Mouse (Mus musculus) bone marrow, adult 2 months (tissue): Measurements from ENCODE around the gene Naa80. TPM values are rescaled to one million over a fixed set of nuclear protein-coding genes. Genes with fewer than 3 reads are reported as not detected.

Experiments used
- H3K27ac ChIP-seq: fragments of 200-500 bp; 2 replicates; pipeline ENCODE4 v1.5.1; 2012; ENCODE audit warnings: low read depth, mild to moderate bottlenecking, control low read depth, inconsistent platforms, low read length; ENCODE audit not compliant: control insufficient read depth, poor library complexity, insufficient read depth
- H3K4me1 ChIP-seq: fragments of 200-500 bp; 2 replicates; pipeline ENCODE4 v1.6.1; 2011; ENCODE audit warnings: low read length; ENCODE audit not compliant: control insufficient read depth, insufficient read depth
- H3K4me3 ChIP-seq: fragments of 200-500 bp; replicated peaks from 2 replicates; pipeline ENCODE3; 2011; ENCODE audit warnings: mild to moderate bottlenecking, low read depth, low read length, control low read depth; ENCODE audit not compliant: control insufficient read depth
- CTCF ChIP-seq: fragments of 200-500 bp; IDR thresholded peaks from 2 replicates; pipeline ENCODE4 v1.5.1; 2011; ENCODE audit warnings: low read length, control low read depth; ENCODE audit not compliant: control insufficient read depth, insufficient read depth
- POLR2A ChIP-seq: fragments of 200-500 bp; IDR thresholded peaks from 2 replicates; pipeline ENCODE4 v1.6.1; 2011; ENCODE audit warnings: low read depth, mild to moderate bottlenecking, control low read depth, low read length, borderline replicate concordance; ENCODE audit not compliant: control insufficient read depth
- WGBS: fragments of 180-500 bp; shearing (Covaris S2); methylation state at CpG from one replicate; pipeline ENCODE4 v1.1.7; 2018; 5-methylcytosine and 5-hydroxymethylcytosine counted together
- polyA plus RNA-seq: library from polyadenylated mRNA; stranded (reverse); fragments of >200 nt; gene quantifications from 2 replicates; pipeline ENCODE4 v1.2.4, GENCODE M21; 2011; ENCODE audit warnings: low replicate concordance; ENCODE audit not compliant: missing spikeins, insufficient read depth, insufficient read length

Naa80 gene
- polyA plus RNA-seq, 1 experiment = 34.9 TPM

DNA sequence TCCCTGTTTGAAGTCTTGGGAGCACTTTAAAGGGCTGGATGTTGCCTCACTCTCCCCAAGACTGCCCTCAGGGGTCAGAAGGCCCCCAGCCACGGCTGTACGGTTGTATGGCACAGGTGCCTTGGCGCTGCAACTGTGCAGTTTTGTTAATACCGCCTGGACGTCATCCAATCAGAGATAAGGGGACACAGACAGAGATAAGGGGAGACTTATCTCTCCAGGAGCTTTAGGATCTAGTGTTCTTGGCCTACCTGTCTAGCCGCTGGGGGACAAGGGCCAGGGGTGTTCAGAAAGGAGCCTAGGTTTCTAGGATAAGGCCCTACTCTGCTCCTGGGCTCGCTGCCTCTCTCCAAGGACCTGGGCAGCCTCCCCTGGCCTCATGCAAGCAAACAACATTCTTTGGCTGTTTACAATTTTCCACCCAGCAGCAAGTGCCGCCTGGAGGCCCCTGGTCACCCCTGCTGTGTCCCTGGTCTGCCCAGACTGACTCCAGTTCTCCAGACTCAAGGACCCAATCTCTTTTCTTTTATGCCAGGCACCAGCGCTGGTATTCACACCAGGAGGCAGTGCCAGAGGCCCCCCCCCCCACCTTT lies 29.1 kb downstream of the Naa80 start:
- 65% methylated on average over 9 of the region's 9 CpGs for WGBS
- TF ChIP-seq POLR2A (no peak), CTCF (no peak)
- Histone ChIP-seq H3K4me1 (peaks cover 4% of the 10 kb centered on the region), H3K27ac (no peak overlapping the region), H3K4me3 (no peak overlapping the region)

- no peak within 1 kb of the TSS for H3K27ac ChIP-seq
- TF ChIP-seq CTCF = no peak
- TF ChIP-seq POLR2A = no peak
- no peak within 1 kb of the TSS for H3K4me3 ChIP-seq
- peaks cover 4% of the 10 kb centered on the region for H3K4me1 ChIP-seq
- WGBS = 61% methylated on average over 12 of the region's 12 CpGs
Observed at GRCm38 (mm10) chr9:107608741-107609432, 30.2 kb downstream of the Naa80 start, which contains the start of gene Sema3b. Sema3b (minus strand) TSS chr9:107609229.

- H3K27ac ChIP-seq = no peak overlapping the region
- 86% methylated on average over 4 of the region's 4 CpGs for WGBS
- TF ChIP-seq CTCF (no peak), POLR2A (no peak)
- H3K4me1 ChIP-seq = peaks cover 4% of the 10 kb centered on the region
- no peak overlapping the region for H3K4me3 ChIP-seq
Observed at GRCm38 (mm10) chr9:107609433-107609830, 30.7 kb downstream of the Naa80 start.

DNA sequence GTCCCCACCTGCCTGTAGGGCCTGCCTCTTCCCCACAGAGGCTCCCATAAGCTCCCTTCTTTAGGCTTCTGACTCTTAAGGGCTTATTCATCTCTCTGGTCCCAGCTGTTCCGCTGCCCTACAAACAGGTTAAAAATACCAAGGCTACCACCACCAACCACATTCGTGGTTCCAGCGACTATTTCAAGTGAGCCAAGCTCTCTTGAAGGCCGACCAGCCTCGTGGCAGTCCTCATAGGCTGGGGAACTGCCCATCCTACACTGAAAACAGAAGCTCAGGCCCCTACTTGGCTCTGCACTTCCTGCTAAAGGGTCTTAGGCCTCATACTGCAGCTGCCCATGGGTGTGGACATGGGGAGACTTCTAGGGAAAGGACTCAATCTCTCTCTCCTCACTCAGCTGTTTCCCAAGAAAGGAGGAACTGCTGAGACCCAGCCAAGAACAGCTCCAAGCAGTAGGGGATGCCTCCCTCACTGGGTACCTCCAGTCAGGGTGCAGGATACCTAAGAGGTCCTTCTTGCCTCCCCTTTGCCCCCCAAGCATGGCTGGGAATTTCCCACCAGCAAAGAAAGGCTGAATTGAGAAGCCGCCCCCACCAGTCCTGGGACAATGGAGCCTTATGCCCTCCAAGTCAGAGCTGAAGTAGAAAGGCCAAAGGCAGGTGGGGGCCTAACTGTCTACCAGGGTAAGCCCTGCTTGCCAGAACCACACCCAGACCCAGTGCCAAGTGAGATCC lies 32.9 kb downstream of the Naa80 start:
- peaks cover 4% of the 10 kb centered on the region for H3K4me1 ChIP-seq
- H3K4me3 ChIP-seq = no peak overlapping the region
- TF ChIP-seq POLR2A = no peak
- no peak for TF ChIP-seq CTCF
- peak overlapping the region; percentile 10; the same call in 1 of the 2 replicates for H3K27ac ChIP-seq
- 29% methylated on average over 6 of the region's 6 CpGs for WGBS

DNA sequence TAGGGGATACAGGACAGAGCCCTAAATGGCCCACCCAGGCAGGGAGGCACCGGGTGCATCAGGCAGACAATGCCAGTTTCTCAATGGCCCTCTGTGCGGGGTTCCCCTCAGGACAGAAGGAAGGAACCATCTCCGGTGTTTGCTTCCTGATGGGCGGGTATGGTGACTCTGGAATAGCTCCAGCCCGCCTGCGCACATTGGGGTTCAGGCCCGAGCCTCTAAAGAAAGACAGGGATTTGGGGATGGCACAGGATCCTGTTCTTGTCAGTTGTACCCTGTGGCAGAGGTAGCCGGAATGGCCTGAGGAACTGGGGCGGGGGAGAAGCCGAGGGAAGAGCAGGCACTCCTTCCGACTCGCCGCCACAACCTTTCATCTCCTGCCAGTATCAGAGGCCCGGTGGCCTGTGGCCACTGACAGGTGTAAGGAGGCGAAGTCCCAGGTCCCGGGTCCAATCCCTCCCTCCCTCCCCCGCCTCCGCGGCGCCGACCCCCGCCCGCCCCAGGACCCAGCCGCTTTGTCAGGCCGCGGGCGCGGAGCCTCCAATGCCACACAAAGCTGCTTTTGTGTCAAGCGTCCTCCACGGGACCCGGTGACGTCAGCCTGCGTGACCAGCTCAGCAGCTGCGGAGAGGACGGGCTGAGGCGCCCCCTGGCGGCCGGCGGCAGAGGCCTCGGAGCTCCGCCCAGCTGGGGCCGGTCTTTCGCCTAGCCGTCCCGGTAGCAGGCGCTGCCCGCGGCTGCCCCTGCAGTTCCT lies 33.7 kb downstream of the Naa80 start:
- Histone ChIP-seq H3K4me1 (peaks cover 4% of the 10 kb centered on the region), H3K27ac (peak overlapping the region; percentile 64), H3K4me3 (peak overlapping the region; percentile 37)
- TF ChIP-seq CTCF = peak; percentile 91
- peak; percentile 76; the same call in 1 of the 2 replicates for TF ChIP-seq POLR2A
- under 1% methylated on average over 44 of the region's 48 CpGs for WGBS

DNA sequence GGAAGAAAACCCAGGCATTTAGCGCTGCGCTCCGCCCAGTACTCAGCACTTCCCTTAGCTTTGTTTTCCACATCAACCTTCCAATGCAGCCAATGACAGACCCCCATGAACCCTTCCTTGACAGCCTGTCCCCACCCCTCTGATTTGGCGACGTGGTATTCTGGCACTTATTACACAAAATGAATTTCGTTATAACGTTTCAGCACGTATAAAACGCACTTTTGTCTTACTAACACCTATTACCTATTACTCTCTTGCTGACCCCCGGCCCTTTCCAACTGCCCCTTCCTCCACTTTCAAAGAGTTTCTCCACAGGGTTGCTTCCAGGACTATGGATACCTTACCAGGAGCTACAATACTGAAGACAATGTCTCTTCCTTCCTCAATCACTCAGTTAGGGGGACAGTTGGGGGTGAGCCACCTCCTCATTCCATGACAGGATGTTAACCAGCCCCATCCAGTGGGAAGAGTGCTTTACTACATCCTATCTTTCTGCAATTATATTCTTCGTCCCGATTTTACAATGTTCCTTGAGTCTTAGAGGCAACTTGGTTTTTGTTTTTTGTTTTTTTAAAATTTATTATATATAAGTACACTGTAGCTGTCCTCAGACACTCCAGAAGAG lies 34.4 kb downstream of the Naa80 start:
- Histone ChIP-seq H3K4me1 (peaks cover 4% of the 10 kb centered on the region), H3K27ac (peak overlapping the region; percentile 35), H3K4me3 (peak overlapping the region; percentile 43)
- no peak for TF ChIP-seq POLR2A
- WGBS = 8% methylated on average over 12 of the region's 12 CpGs

DNA sequence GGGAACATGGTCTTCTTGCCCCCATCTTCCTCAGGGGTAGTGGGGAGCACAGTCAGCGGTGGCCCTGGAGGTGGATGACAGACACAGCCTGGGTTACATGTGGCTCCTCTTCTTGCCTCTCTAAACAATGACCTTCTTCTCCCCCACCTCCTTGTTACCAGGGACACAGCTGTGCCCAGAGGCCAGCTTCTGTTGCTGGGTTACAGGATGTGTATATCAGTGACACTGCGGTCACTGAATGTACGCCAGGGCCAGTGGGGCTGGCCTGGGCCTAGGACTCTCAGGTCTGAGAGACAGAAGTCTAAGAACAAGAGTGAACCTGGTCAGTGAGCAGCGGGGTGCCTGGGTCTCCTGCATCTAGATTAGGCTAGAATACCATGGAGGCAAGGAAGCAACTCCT lies 36.3 kb downstream of the Naa80 start:
- WGBS = 89% methylated on average over 4 of the region's 4 CpGs
- Histone ChIP-seq H3K27ac (no peak overlapping the region), H3K4me1 (peaks cover 4% of the 10 kb centered on the region), H3K4me3 (no peak overlapping the region)
- TF ChIP-seq CTCF (no peak), POLR2A (no peak)

DNA sequence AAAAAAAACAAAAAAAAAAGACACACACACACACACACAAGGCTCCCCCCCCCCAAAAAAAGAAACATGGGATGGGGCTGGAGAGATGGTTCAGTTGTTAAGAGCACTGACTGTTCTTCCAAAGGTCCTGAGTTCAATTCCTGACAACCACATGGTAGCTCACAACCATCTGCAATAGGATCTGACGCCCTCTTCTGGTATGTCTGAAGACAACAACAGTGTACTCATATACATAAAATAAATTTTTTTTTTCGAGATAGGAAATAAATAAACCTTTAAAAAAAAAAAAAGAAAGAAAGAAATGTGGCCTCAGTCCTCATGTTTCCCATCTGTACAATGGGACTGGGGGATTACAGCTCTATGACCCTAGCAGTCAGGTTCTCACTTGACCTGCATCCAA lies 38.8 kb downstream of the Naa80 start:
- 70% methylated on average over 2 of the region's 2 CpGs for WGBS

More for the DNA sequence above, 38.8 kb downstream of the Naa80 start:
- TF ChIP-seq CTCF (no peak), POLR2A (no peak)
- Histone ChIP-seq H3K27ac (no peak overlapping the region), H3K4me3 (no peak overlapping the region), H3K4me1 (no peaks in the 10 kb centered on the region; the same call in 1 of the 2 replicates)
